Mouse (Mus musculus) liver, embryonic 16.5 days (tissue): ENCODE measurements around the gene Atp2a1. TPM values are rescaled to one million over a fixed set of nuclear protein-coding genes. Genes with fewer than 3 reads are reported as not detected.

Source experiments
- ATAC-seq: fragments of 200-750 bp; cut with Nextera tagmentation; 2 replicates; pipeline ENCODE4 v1.8.0; 2017; ENCODE audit warnings: low read depth, mild to moderate bottlenecking, moderate number of reproducible peaks, moderate library complexity
- H3K27ac ChIP-seq: fragments of 300-500 bp; sonication (generic); 2 replicates; pipeline ENCODE4 v1.5.1; 2014; ENCODE audit warnings: mild to moderate bottlenecking, low read length
- H3K27me3 ChIP-seq: fragments of 300-500 bp; sonication (generic); 2 replicates; pipeline ENCODE4 v1.6.1; 2014; ENCODE audit warnings: low read depth, low read length, mixed read lengths; ENCODE audit not compliant: control insufficient read depth, insufficient read depth
- H3K36me3 ChIP-seq: fragments of 300-500 bp; sonication (generic); 2 replicates; pipeline ENCODE4 v1.6.1; 2014; ENCODE audit warnings: mild to moderate bottlenecking; ENCODE audit not compliant: control insufficient read depth, insufficient read depth
- H3K4me1 ChIP-seq: fragments of 300-500 bp; sonication (generic); 2 replicates; pipeline ENCODE4 v1.6.1; 2014; ENCODE audit warnings: low read depth, low read length, mixed read lengths; ENCODE audit not compliant: control insufficient read depth
- H3K4me2 ChIP-seq: fragments of 300-500 bp; sonication (generic); 2 replicates; pipeline ENCODE4 v1.6.1; 2014; ENCODE audit warnings: low read depth, low read length, mixed read lengths
- H3K4me3 ChIP-seq: fragments of 300-500 bp; sonication (generic); 2 replicates; pipeline ENCODE4 v1.5.1; 2014; ENCODE audit warnings: low read depth, mild to moderate bottlenecking, low read length
- H3K9ac ChIP-seq: fragments of 300-500 bp; sonication (generic); 2 replicates; pipeline ENCODE4 v1.6.1; 2014; ENCODE audit warnings: low read depth, low read length
- H3K9me3 ChIP-seq: fragments of 300-500 bp; sonication (generic); replicated peaks from 2 replicates; pipeline ENCODE4 v1.6.1; 2016; ENCODE audit warnings: low read length; ENCODE audit not compliant: control insufficient read depth
- WGBS: fragments of 180-500 bp; shearing (Covaris S2); extraction: QIAGEN DNeasy Blood & Tissue Kit; methylation state at CpG from one replicate; pipeline ENCODE4 v1.1.7; 2014; ENCODE audit not compliant: insufficient replicate concordance; 5-methylcytosine and 5-hydroxymethylcytosine counted together
- polyA plus RNA-seq: library from polyadenylated mRNA; unstranded; fragments of >200 nt; fragmentation: Nextera tagmentation; extraction: Ambion mirVana; gene quantifications from 2 replicates; pipeline ENCODE4 v1.2.1, GENCODE M21; 2015

The Atp2a1 gene
- 8.7 and 22.0 TPM in 2 replicates for polyA plus RNA-seq

DNA sequence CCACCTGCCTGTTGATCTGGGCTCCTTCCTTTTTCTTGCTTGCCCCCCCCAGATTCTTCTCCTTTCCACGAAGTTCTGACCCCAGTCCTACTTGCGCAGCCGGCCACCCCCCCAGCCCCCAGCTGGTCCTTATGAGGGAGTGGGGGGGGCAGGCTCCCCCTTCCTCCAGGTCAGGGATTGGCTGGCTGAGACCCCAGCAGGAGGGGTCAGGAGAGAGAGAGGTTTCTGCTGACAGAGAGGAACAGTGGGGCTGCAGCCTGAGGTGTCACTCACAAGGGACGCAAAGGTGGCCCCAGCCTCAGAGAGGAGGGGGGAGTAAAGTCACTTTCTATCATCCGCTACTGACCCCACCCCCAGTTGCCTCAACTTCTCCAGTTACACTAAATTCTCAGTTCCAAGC, at the start of gene Atp2a1:
Atp2a1 (minus strand) TSS at position 105 of the 400 bp plus-strand sequence.
- WGBS, result 58% methylated on average over 5 of the region's 5 CpGs
- Histone ChIP-seq H3K4me2 (no peak within 1 kb of the TSS), H3K36me3 (peaks cover 6% of the 10 kb centered on the region), H3K27ac (no peak within 1 kb of the TSS), H3K9me3 (no peaks in the 10 kb centered on the region), H3K27me3 (no peaks in the 10 kb centered on the region), H3K4me1 (peaks cover 12% of the 10 kb centered on the region), H3K9ac (no peak within 1 kb of the TSS), H3K4me3 (no peak within 1 kb of the TSS)
- no peak for ATAC-seq

DNA sequence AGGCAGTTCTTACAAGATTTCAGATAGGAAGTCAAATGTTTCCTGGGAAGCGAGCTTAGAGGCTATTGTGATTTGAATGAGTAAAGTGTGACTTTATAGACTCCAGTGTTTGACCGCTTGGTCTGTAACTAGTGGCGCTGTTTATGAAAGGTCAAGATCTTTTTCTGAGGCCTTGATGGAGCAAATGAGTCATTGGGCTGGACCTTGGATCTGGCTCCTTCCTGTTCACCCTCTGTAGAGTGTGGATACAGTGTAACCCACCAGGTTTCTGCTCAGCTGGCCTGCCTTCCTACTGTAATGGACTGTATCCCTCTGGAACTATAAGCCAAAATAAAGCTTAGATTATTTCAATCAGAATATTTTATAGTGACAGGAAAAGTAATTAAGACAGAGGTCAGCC, 48.4 kb upstream of the Atp2a1 start:
- 60% methylated on average over 3 of the region's 3 CpGs for WGBS
- Histone ChIP-seq H3K4me2 (no peak overlapping the region), H3K9ac (no peak overlapping the region), H3K9me3 (no peaks in the 10 kb centered on the region), H3K27me3 (no peaks in the 10 kb centered on the region), H3K36me3 (no peaks in the 10 kb centered on the region), H3K4me3 (no peak overlapping the region), H3K27ac (no peak overlapping the region), H3K4me1 (no peaks in the 10 kb centered on the region)
- ATAC-seq, result no peak

DNA sequence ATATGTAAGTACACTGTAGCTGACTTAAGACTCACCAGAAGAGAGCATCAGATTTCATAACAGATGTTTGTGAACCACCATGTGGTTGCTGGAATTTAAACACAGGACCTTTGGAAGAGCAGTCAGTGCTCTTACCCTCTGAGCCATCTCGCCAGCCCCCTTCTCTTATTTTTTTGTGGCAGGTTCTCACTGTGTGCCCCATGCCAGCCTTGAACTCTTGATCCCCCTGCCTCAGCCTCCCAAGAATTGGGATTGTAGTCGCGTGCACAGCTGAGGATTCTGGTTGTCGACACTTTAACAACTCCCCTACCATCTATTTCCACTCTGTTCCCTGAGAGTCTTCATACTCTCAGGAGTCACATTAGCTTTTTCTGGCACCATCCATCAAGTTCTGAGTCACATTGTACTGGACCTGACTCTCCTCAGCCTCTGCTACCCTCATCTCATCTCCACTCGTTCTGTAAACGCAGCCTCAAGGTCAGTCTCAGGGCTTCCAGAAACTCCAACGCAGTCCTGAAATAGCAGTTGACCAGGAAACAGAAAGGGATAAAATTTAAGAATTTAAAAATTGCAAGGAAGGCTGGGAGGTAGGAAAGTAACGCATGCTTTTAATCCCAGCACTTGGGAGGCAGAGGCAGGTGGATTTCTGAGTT, 44.3 kb upstream of the Atp2a1 start:
- 72% methylated on average over 8 of the region's 8 CpGs for WGBS
- no peak overlapping the region for H3K9ac ChIP-seq
- H3K4me1 ChIP-seq, result no peaks in the 10 kb centered on the region; the same call in 1 of the 2 replicates
- no peaks in the 10 kb centered on the region for H3K36me3 ChIP-seq
- no peak overlapping the region for H3K27ac ChIP-seq
- no peak overlapping the region for H3K4me2 ChIP-seq
- H3K9me3 ChIP-seq, result no peaks in the 10 kb centered on the region
- ATAC-seq, result no peak
- no peak overlapping the region for H3K4me3 ChIP-seq
- no peaks in the 10 kb centered on the region for H3K27me3 ChIP-seq

DNA sequence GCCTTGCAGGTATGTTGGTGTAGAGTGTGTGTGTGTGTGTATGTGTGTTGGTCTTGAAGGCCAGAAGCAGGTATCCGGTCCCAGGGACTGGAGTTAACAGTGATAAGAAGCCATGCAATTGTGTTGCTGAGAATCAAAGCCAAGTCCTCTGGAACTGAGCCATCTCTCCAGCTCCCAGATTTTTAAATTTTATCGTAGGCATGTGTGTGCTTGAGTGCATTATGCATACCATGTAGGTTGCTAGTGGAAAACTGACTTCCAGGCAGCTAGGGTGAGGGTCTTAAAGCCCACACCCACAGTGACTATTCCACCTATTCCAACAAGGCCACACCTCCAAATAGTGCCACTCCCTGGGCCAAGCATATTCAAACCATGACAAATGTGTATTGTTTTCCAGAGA, 42.0 kb upstream of the Atp2a1 start:
- Histone ChIP-seq H3K4me1 (peaks cover 12% of the 10 kb centered on the region), H3K27me3 (no peaks in the 10 kb centered on the region), H3K36me3 (peaks cover 13% of the 10 kb centered on the region), H3K9me3 (no peaks in the 10 kb centered on the region), H3K4me2 (no peak overlapping the region), H3K9ac (no peak overlapping the region), H3K4me3 (no peak overlapping the region), H3K27ac (no peak overlapping the region)
- WGBS, result 80% methylated on average over 2 of the region's 2 CpGs
- ATAC-seq, result no peak

DNA sequence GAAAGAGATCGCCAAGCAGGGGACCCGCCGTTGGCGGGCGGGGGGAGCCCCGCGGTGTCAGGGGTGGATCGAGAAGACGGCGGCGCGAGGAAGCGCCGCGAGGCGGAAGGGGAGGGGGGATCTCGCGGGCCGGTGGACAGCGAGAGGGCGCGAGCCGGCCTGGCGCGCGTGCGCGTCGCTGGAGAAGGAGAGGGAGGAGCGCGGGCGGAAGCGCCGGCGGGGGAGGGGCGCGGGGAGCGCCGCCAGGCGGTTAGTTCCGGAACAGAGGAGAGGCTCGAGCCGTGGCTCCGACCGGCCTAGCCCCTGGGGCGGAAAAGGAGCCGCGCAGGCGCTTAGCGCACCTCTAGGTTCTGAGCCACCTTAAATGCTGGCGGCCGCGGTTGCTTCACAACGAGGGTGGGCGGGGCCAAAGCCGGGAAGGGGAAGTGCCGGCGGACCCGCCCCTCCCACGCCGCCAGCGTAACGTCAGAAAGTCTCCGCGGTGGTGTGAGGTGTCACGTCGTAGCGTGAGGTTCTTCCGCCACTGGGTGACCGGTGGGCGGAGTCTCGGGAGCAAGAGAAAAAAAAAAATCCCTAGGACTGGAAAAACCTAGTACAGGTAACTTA, 40.5 kb upstream of the Atp2a1 start, which contains the start of gene Atxn2l:
Atxn2l (minus strand) TSS at position 165 of the 606 bp plus-strand sequence.
- H3K36me3 ChIP-seq, result peaks cover 29% of the 10 kb centered on the region
- under 1% methylated on average over 57 of the region's 72 CpGs for WGBS
- peak within 1 kb of the TSS; percentile 100 for H3K27ac ChIP-seq
- H3K4me2 ChIP-seq, result peak within 1 kb of the TSS; percentile 54
- H3K4me1 ChIP-seq, result peaks cover 12% of the 10 kb centered on the region
- peak within 1 kb of the TSS; percentile 100 for H3K9ac ChIP-seq
- no peaks in the 10 kb centered on the region for H3K9me3 ChIP-seq
- no peaks in the 10 kb centered on the region for H3K27me3 ChIP-seq
- ATAC-seq, result peak; percentile 80
- peak within 1 kb of the TSS; percentile 100 for H3K4me3 ChIP-seq

DNA sequence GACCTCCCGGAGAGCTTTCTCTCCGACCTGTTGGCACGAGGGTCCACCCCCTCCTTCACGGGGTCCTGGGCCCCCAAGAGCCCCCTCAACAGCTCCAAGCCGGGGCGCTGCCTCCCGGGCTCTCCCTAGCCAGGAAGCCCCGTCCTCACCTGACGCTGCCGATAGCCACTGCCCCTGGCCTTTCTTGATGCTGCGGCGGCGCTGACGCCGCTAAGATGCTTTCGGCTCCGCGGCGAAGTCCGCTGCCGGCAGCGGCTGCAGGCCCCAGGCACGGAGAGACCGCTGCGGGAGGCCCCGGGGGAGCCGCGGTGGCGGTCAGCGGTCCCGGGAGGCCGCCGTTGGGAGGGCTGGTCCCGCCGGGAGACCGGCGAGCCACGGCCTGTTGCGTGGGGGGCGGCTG, 39.8 kb upstream of the Atp2a1 start:
- H3K9ac ChIP-seq, result peak overlapping the region; percentile 100
- H3K4me1 ChIP-seq, result peaks cover 12% of the 10 kb centered on the region
- peak; percentile 0; the same call in 1 of the 2 replicates for ATAC-seq
- peak overlapping the region; percentile 54 for H3K4me2 ChIP-seq
- peak overlapping the region; percentile 100 for H3K27ac ChIP-seq
- no peaks in the 10 kb centered on the region for H3K9me3 ChIP-seq
- H3K27me3 ChIP-seq, result no peaks in the 10 kb centered on the region
- peak overlapping the region; percentile 100 for H3K4me3 ChIP-seq
- peaks cover 35% of the 10 kb centered on the region for H3K36me3 ChIP-seq
- WGBS, result under 1% methylated on average over 40 of the region's 40 CpGs

DNA sequence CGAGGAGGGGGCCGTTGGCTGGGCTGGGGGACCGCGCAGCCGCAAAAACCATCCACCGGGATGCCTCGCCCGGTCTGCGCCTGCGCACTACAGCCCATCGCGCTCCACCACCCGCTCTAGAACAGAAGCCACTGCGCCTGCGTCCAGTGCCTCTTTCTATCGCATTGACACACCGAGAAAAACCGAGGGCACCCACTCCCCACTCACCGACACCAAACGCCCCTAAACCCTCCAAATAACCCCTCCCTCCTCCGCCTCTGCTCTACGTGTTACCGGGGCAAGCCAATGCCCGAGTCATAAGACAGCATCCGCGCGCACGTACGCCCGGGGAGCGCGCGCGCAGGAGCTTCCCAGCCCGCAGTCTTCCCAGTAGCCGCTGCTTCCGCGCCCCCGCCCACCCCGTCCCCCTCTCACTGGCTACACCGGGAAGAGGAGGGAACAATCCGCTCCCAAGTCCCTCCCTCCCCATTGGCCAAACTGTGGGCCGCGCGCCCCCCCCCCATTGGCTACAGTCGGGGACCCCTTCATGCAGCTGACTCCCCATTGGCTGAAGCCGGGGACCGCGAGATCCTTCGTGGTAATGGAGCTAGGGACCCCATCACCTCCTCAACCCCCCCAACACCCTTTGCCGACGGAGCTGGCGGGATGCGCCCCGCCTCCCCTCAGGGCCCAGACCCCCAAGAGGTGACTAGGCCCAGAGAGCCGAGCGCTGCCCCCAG, 39.3 kb upstream of the Atp2a1 start:
- Histone ChIP-seq H3K9ac (peak overlapping the region; percentile 100), H3K4me2 (peak overlapping the region; percentile 54), H3K36me3 (peaks cover 40% of the 10 kb centered on the region), H3K27ac (peak overlapping the region; percentile 100), H3K4me1 (peaks cover 12% of the 10 kb centered on the region), H3K9me3 (no peaks in the 10 kb centered on the region), H3K4me3 (peak overlapping the region; percentile 100), H3K27me3 (no peaks in the 10 kb centered on the region)
- peak; percentile 72 for ATAC-seq
- under 1% methylated on average over 54 of the region's 57 CpGs for WGBS

DNA sequence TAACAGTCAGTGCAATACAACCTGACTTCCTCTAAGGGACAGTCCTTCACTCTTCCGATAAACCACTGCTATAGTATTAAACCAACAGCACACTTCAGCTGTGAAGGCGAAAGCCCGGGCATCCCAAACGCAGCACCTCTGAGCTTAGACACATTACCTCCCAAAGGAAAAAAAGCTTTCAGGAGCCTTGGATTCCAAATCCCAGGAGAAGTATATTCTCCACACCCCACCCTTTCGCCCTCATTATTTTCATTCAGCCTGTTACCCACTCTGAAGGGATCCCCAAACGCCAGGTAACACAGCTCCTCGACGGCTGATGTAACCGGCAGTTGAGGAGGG, 38.7 kb upstream of the Atp2a1 start:
- Histone ChIP-seq H3K9ac (peak overlapping the region; percentile 100), H3K4me1 (peaks cover 12% of the 10 kb centered on the region), H3K4me2 (peak overlapping the region; percentile 54), H3K27ac (peak overlapping the region; percentile 100), H3K4me3 (peak overlapping the region; percentile 100), H3K9me3 (no peaks in the 10 kb centered on the region), H3K36me3 (peaks cover 46% of the 10 kb centered on the region), H3K27me3 (no peaks in the 10 kb centered on the region)
- no peak for ATAC-seq
- 1% methylated on average over 9 of the region's 9 CpGs for WGBS

DNA sequence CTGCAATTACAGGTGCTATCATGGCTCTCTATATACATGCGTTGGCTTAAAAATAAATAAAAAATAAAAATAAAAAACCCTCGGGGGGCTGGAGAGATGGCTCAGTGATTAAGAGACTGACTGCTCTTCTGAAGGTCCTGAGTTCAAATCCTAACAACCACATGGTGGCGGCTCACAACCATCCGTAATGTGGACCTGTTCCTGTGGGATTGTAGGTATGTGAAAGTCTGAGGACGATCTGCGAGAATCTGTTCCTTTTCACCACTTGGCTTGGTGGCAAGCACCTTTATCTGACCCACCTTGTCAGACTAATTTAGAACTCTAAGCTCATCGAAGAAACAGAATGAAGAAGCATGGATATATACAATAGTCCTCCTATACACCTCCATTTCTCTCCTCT, 36.5 kb upstream of the Atp2a1 start:
- peaks cover 12% of the 10 kb centered on the region for H3K4me1 ChIP-seq
- no peak overlapping the region for H3K4me3 ChIP-seq
- no peaks in the 10 kb centered on the region for H3K27me3 ChIP-seq
- no peak overlapping the region for H3K9ac ChIP-seq
- H3K27ac ChIP-seq, result no peak overlapping the region
- ATAC-seq, result no peak
- no peaks in the 10 kb centered on the region for H3K9me3 ChIP-seq
- no peak overlapping the region for H3K4me2 ChIP-seq
- peaks cover 68% of the 10 kb centered on the region for H3K36me3 ChIP-seq
- 89% methylated on average over 7 of the region's 7 CpGs for WGBS
